Mouse (Mus musculus) retina, postnatal 7 days (tissue): ENCODE results near the gene Als2.

Experiments
- DNase-seq: peaks from one replicate; pipeline ENCODE4 v3.0.0-alpha.2; 2012; ENCODE audit warnings: low read depth, low spot score

Als2 gene

GRCm38 (mm10) chr1:59236856-59237441 is at the start of gene Als2:
Als2 (minus strand) TSS chr1:59237231.
- DNase-seq, result peak; percentile 95

DNA sequence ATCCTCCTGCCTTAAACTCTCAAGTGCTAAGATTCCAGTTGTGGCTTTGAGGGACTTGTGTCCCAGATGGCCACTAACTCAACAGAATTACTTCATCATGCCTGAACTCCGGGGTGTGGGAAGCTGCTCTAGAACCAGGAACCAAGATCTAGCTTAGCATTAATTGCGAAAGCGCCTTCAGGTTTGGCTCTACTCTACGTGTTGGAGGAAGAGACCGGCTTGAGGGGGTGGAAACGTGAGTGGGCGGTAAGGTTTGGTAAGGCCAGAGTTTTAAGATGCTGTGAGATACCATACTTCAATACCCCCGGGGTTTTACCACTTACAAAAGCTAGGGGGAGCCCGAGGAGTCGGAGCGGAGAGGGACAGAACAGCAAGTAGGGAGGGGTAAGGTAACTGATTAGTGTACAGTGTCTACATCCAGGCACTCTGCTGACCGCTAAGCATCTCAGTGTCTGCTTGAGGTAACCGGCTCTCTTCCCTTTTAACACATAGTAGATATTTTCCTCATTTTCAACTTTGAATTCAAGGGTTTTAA is 49.4 kb upstream of the Als2 start:
- no peak for DNase-seq

DNA sequence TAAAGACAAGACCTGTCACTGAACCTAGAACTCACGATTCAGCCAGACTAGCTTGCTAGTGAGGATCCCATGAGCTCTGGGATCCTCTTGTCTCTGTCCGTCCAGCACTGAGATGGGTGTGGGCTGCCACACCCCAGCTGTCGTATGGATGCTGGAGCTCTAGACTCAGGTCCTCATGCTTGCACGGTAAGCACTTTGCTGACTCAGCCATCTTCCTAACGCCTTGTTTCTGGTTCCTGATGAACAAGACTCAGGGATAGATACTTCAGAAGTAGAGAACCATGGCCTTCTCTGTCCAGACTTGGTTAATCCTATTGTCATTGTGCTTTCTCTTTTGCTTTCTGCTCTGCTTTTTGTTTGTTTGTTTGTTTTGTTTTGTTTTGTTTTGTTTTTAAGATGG is 48.8 kb upstream of the Als2 start:
- DNase-seq, result no peak

DNA sequence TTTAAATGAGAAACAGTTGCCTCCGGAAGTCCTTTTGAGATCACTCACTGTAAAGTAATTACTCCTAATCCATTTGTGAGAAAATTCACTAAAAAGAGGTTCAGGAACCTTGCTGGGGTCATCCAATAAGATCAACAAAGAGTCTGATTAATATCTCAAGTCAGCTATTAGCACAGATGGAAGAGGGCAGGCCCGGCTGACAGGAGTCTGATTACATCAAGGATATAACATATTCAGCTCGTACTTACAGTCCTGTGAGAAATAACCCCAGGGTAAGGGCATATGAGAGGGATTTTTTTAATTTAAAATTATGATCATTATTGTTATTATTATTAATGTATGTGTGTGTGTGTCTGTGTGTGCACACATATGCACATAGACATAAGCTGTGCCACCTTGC is 35.2 kb upstream of the Als2 start:
- no peak for DNase-seq

DNA sequence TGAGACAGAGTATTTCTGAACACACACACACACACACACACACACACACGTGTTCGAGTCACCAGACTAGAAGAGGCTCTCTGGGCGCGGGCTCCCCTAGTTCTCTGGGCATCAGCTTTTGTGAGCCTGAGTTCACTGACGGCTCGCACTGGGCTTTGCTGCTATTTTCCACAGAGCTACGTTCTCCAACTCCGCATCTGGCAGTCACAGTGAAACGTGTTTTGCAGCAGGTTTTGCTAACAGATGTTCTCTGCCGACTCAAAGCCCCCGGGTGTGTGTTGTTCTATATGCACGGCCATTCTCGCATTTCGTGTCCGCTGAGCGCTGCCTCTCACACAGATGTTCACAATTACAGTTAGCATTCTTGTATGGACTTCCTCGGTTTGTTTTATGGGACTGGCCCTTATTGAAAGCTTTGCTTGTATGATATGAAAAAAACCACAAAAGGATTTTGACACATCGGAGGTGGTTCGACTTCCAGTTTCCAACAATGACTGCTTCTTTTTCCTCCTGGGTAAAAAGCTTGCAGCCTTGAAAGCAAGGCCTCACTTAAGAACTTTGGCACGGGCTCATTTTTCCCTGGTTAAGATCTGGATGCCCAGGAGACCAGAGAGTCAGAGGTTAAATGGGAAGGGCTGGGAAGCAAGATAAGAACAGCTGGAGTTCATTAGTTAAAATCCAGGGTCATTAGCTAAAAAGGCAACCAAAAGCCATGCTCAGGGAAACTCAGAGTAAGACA is 33.1 kb upstream of the Als2 start:
- no peak for DNase-seq

DNA sequence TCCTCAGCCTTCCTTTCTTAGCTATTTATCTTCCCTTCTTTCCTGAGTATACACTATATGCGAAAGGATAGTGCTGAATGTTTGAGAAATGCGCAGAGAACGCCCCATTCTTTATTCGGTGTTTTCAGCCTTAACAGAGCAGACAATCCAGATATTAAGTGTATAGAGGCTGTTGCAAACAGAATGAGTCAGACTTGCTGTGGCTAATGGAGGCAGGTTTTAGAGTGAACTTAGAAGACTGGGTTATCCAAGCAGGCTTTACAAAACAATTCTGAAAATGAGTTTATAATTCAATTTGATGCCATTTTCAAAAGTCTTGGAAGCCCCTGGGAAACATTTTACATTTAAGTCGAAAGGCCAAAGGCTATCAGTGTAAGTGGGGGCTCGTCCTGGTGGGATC is 32.4 kb upstream of the Als2 start:
- no peak for DNase-seq

DNA sequence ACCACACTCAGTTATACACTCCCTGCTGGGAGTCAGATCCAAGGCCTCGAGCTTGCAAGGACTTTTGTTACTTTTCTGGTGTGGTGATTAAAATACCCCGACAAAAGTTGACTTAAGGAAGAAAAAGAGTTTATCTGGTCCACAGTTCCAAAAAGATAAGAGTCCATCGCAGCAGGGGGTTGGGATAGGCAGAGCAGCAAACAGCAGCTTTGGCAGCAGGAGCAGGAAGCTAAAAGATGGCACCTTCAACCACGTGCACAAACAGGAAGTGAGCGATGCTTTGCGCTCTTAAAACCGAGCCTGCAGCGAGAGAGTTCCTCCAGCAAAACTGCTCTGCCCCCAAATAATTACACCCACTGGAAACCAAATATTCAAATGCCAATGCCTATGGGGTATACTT is 31.9 kb upstream of the Als2 start:
- no peak for DNase-seq

DNA sequence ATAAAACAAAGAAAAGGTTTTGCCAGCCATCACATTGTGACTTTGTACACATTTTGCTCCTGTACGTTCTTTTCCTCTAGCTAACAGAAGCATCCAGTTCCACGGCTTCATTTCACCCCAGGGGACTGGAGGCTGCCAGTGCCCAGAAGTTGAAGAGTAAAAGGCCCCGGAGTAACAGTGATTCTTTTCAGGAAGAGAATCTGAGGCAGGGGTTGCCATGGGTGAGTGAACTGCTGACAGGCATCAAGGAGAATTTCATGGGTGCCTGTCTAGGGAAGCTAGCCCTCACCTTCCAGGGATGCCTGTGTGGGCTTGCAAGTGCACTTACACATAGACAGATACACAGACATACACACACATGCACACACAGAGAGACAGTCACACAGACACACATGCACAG is 20.7 kb upstream of the Als2 start:
- no peak for DNase-seq

DNA sequence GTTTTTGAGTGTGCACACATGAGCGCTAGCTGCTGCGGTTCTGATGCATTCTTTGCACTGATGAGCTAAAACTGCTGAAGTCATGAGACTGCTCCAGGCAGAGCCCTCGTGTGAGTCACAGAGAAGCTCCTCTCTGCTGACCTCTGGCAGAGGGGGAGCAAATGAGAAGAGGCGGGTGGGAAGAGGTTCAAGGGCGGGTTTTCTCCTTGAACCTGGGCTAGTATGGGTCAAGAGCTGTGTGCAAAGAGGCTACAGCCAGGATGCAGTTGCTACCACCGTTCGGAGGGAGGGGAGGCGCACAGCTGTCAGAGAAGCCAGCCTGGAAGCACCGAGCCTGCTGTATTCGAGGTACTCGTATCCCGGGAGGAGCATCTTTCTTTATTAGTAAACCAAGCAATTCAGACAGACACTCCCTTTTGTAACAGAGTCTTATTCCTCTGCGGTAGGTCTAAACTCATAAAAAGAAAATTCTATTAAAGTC is 19.8 kb upstream of the Als2 start, which contains the start of gene Cdk15:
Cdk15 (plus strand) TSS at position 156 of the 481 bp plus-strand sequence.
- no peak for DNase-seq

DNA sequence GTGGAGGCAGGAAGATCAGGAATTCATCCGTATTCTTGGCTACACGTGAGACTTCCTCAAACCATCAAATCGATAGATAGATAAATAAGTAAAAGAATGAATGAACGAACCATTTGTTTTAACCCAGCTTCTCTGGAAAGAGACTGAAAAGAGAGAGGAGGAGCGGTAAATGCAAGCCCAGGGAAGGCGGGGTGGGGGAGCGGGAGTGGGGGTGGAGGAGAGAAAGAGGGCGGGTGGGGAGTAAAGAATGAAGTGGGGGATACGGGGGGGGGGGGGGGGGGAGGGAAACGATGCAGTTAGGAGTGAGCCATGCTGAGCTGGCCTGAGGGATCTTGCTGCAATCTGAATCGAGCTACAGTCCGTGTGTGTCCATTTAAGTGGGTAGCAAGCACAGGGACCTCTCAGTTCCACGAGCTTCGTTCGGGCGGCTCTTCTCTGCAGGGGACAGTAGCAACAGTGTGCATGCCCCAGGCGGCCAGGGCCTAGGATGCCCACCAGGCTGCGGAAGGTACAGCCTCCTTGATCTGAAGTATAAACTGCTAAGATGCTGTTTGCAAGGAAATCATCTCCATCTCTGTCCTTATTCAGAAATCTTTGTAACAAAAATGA is 16.4 kb upstream of the Als2 start:
- DNase-seq, result no peak

- no peak for DNase-seq
Measured at GRCm38 (mm10) chr1:59252762-59253161, 15.7 kb upstream of the Als2 start.

DNA sequence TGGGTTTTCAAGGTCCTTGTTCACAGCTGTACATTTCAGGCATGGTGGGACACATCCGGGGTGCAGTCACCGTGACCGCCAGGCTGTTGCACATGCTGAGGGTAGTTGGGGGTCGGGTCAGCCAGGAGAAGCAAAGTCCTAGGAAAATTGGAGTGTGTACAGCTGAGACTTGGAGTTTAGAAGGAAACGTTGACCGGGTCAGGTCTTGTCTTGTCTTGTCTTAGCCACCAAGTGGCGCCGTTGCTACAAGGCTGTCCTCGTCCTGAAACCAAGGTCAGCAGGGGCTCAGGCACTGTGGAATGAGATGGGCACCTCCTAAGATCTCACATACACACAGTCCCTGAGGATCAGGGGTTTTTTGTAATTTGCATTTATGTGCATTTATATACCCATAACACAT is 10.6 kb upstream of the Als2 start:
- peak; percentile 39 for DNase-seq

- no peak for DNase-seq
Measured at GRCm38 (mm10) chr1:59243770-59244169, 6.7 kb upstream of the Als2 start.

DNA sequence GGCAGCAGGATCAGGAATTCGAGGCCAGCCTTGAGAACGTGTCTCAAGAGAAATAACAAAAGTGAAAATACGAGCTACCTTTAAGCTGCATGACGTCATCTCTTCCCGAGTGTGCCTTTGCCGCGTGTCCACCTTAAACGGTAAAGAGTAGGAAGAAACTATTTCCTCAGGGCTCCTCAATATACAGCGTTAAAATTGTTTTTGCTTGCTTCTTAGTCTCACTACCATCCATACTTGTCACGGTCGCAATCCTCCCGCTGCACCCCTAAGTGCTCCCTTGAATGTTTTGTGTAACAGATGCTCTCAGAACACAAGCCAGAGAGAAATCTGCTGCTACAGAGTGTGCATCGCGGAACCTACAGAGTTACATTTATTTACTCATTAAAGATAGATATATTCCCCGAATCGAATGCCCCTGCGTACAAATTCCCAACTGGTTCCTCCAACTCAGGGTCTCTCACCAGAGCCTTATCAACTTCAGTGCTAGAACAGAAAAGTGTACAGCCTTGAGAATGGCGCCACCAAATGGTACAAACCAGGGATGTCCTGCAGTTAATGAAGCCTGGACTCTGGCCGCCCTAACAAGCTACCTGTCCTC is 682 bp upstream of the Als2 start:
- DNase-seq, result peak; percentile 58

GRCm38 (mm10) chr1:59229187-59229586 is 7.8 kb downstream of the Als2 start:
- no peak for DNase-seq

- DNase-seq, result no peak
Measured at GRCm38 (mm10) chr1:59228552-59228951, 8.5 kb downstream of the Als2 start.

DNA sequence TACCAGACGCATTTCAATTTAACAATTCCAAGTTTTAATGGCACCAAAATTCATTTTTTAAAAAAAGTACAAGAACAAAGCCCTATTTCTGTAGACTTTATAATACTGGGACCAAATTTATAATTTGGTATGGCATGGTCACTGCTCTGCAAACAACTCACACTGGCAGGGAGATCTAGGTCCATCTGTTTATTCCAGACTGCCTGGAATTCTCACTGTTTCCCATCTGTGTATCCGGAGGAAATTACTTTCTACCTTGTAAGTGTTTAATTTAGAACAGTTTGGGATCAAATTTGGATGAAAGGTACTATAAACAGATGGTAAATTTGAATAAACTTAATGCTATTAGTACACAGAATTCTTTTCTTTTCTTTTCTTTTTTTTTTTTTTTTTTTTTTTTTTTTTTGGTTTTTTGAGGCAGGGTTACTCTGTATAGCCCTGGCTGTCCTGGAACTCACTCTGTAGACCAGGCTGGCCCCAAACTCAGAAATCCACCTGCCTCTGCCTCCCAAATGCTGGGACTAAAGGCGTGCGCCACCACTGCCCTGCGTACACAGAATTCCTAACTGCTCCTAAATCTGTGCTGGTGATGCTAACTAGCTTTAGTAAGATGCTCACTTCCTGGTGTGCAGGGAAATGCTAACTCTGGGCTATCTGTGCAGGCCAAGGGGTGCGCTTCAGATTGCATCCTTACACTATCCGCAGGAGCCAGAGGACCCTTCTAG is 14.8 kb downstream of the Als2 start:
- no peak for DNase-seq

DNA sequence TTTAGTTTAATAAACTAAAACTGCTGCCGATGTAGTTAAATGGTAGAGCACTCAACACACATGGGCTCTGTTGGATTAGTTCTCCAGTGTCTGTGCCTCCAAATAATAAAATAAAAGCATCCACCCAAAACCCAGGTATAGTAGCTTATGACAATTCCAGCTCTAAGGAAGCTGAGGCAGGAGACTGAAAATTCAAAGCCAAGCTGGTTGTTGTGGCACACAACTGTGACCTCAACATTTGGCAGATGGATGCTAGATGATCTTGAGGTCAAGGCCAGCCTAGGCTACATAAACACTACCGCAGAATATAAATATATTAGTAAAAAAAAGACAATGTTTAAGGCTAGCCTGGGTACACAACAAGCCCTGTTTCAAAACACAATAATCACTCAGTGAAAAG is 15.4 kb downstream of the Als2 start:
- no peak for DNase-seq

- DNase-seq, result no peak
Measured at GRCm38 (mm10) chr1:59220371-59220770, 16.7 kb downstream of the Als2 start.

- DNase-seq, result no peak
Measured at GRCm38 (mm10) chr1:59215446-59215845, 21.6 kb downstream of the Als2 start.

- DNase-seq, result no peak
Measured at GRCm38 (mm10) chr1:59212951-59213350, 24.1 kb downstream of the Als2 start.
